Mouse (Mus musculus) layer of hippocampus, adult 6 months (tissue): ENCODE measurements around the gene Prl2c3. TPM values are rescaled to one million over a fixed set of nuclear protein-coding genes. Genes with fewer than 3 reads are reported as not detected.

ENCODE experiments used
- long read RNA-seq, 2 experiments: library from polyadenylated mRNA; unstranded; transcript quantifications; one replicate each; pipeline ENCODE4 v2.0.0; 2019 to 2020
- polyA plus RNA-seq: library from polyadenylated mRNA; unstranded; fragments of <200 nt; fragmentation: Nextera tagmentation; gene quantifications from 2 replicates; pipeline ENCODE4 v1.2.3, GENCODE M21; 2021

Prl2c3 gene
- polyA plus RNA-seq, result not detected in 2 replicates
- long read RNA-seq, experiment 1, result 0 reads
- long read RNA-seq, experiment 2, result 0 reads

DNA sequence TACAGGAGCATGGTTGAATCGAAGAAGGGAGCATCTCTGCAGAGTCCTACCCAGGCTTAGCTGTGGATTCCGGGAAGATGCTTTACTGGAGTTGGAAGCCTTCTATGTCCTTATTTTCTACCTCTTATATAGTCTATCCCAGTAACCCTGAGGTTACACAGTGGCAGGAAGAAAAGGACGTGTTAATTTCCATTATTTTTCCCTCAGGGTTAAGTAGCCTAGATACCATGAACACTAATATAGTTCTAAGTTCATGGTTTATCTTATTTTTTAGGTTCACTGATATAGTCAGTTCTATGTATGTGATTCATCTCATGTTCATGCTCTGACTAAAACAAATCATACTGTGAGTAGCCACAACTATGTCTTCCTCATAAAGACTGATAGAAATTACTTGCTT is at the start of gene Prl2c3:
Gene Prl2c3 (minus strand): TSS at position 101 of the 400 bp plus-strand sequence.

Other genes starting within 250 kb of the Prl2c3 start
- 5.6 and 7.5 TPM in 2 replicates for gene Ero1lb, start 234.2 kb downstream of the Prl2c3 start, polyA plus RNA-seq
- gene Prl2c2, start 205.3 kb upstream of the Prl2c3 start, polyA plus RNA-seq, result not detected in 2 replicates